Mouse (Mus musculus): ENCODE measurements around the gene Ubxn2a.

GRCm38 (mm10) chr12:4842456-4842855, 65.0 kb downstream of the Ubxn2a start:
- TF ChIP-seq CTCF (IDR thresholded peaks at IDR 0.05; ENCODE audit: low read depth, low read length) (no peak), POLR2A (IDR thresholded peaks at IDR 0.05; ENCODE audit: borderline replicate concordance, low read depth, low read length) (no peak)

Data from bone marrow macrophage, adult 2 months (primary cell).